Mouse (Mus musculus) liver, adult 2 months (tissue): ENCODE measurements at regions not wholly inside any gene's neighbourhood (a gene's known extent, or its start where the extent isn't known, plus 50 kb on each side); places are given as distances from the start of the nearest gene placed in this dataset.

Source experiments
- CTCF ChIP-seq: fragments of 200-500 bp; IDR thresholded peaks from 2 replicates; pipeline ENCODE4 v1.5.1; 2011; ENCODE audit warnings: low read depth, low read length, control low read depth
- POLR2A ChIP-seq: fragments of 200-500 bp; IDR thresholded peaks from 2 replicates; pipeline ENCODE4 v1.6.1; 2011; ENCODE audit warnings: low read length, control low read depth; ENCODE audit not compliant: insufficient read depth; ENCODE audit errors: extremely low read depth

DNA sequence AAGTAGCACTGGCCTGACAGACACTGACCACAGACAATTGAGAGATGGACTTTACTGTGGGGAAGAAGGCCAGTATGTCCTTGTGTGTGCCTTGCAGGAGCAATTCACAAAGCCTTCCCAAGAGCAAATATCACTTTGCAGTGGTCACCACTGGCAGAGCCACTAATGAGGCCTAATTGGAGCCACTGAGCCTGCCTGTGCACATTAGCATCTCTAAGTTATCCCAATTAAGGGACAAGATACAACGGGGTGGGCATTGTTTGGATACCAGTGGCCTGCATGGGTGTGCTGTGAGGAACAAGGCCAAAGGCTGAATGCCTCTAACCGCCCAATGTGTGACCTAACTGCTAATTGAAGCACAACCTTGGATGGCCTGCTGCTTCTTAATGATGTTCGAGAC is 433.4 kb upstream of the Ptbp2 start:
- TF ChIP-seq POLR2A (no peak), CTCF (no peak)
